19 mouse cellular contexts compared by ENCODE assay signal in genomic region chr6:72727826-72728225, GRCm38 (mm10).
A peak's percentile ranks its signal among the peaks of the same experiment; 100 is the strongest.
DNase-seq lines count a peak whose midpoint lies in the region; ATAC-seq and TF ChIP-seq lines count a peak whose summit lies in the region.
"Had no signal": no experiment of that assay in that cellular context is flagged by ENCODE, and none has a peak within 500 bp of the region (broad histone marks: within the 10 kb centered on the region; RNA-seq: fewer than 3 reads in every experiment).

No protein-coding gene starts in this region.

- peak overlapping the region; percentile 19; the same call in 1 of the 2 replicates for H3K27ac ChIP-seq in forebrain, embryonic 13.5 days
- H3K27ac ChIP-seq in hindbrain, embryonic 16.5 days (ENCODE audit: low read depth, low read length): peak overlapping the region; percentile 29; the same call in 1 of the 2 replicates
- 0 out of 2 replicates have a peak overlapping the region, but pooled peaks have one; percentile 19 for H3K27ac ChIP-seq in midbrain, postnatal 0 days (ENCODE audit: low read depth, low read length)
- no peak overlapping the region for H3K27ac ChIP-seq in thymus, adult 2 months (ENCODE audit: control insufficient read depth, insufficient read depth, low read length)
- H3K27ac ChIP-seq in limb, embryonic 10.5 days: no peak overlapping the region
- no peak overlapping the region for H3K27ac ChIP-seq in heart, embryonic 10.5 days
- H3K27ac ChIP-seq: gastrocnemius, adult 2 months; heart, embryonic 15.5 days; kidney, embryonic 15.5 days; limb, embryonic 15.5 days; stomach, postnatal 0 days had no signal

- no peaks in the 10 kb centered on the region for H3K36me3 ChIP-seq in forebrain, embryonic 13.5 days (ENCODE audit: poor library complexity, severe bottlenecking)
- H3K36me3 ChIP-seq in hindbrain, embryonic 16.5 days (ENCODE audit: control insufficient read depth, insufficient read depth, low read length): no peaks in the 10 kb centered on the region
- H3K36me3 ChIP-seq in midbrain, postnatal 0 days (ENCODE audit: insufficient read depth, low read length): no peaks in the 10 kb centered on the region
- H3K36me3 ChIP-seq in thymus, adult 2 months (ENCODE audit: control insufficient read depth, insufficient read depth, low read length): no peaks in the 10 kb centered on the region
- H3K36me3 ChIP-seq in limb, embryonic 10.5 days: peaks cover 3% of the 10 kb centered on the region
- peaks cover 3% of the 10 kb centered on the region; the same call in 1 of the 2 replicates for H3K36me3 ChIP-seq in heart, embryonic 10.5 days
- H3K36me3 ChIP-seq: heart, embryonic 15.5 days; kidney, embryonic 15.5 days; limb, embryonic 15.5 days had no signal

- 20% methylated on average over 6 of the region's 6 CpGs for WGBS in forebrain, embryonic 13.5 days
- 17% methylated on average over 6 of the region's 6 CpGs for WGBS in hindbrain, embryonic 16.5 days
- 16% methylated on average over 6 of the region's 6 CpGs for WGBS in midbrain, postnatal 0 days
- WGBS in thymus, adult 2 months: 84% methylated on average over 6 of the region's 6 CpGs
- 75% methylated on average over 6 of the region's 6 CpGs for WGBS in limb, embryonic 10.5 days
- WGBS in heart, embryonic 10.5 days: 76% methylated on average over 6 of the region's 6 CpGs

- H3K9ac ChIP-seq in forebrain, embryonic 13.5 days: peak overlapping the region; percentile 6; the same call in 1 of the 2 replicates
- no peak overlapping the region for H3K9ac ChIP-seq in hindbrain, embryonic 16.5 days (ENCODE audit: low read depth, low read length)
- no peak overlapping the region for H3K9ac ChIP-seq in midbrain, postnatal 0 days (replicated peaks; ENCODE audit: low read length, poor library complexity, severe bottlenecking)
- H3K9ac ChIP-seq: heart, embryonic 15.5 days; kidney, embryonic 15.5 days; limb, embryonic 15.5 days; liver, postnatal 0 days had no signal

- H3K9me3 ChIP-seq in forebrain, embryonic 13.5 days (replicated peaks): no peaks in the 10 kb centered on the region; the same call in 1 of the 2 replicates
- H3K9me3 ChIP-seq in hindbrain, embryonic 16.5 days (ENCODE audit: control insufficient read depth, low read length): no peaks in the 10 kb centered on the region
- H3K9me3 ChIP-seq in midbrain, postnatal 0 days (ENCODE audit: low read length): no peaks in the 10 kb centered on the region
- H3K9me3 ChIP-seq in limb, embryonic 10.5 days (replicated peaks): no peaks in the 10 kb centered on the region
- peaks cover 1% of the 10 kb centered on the region; the same call in 1 of the 2 replicates for H3K9me3 ChIP-seq in heart, embryonic 10.5 days
- H3K9me3 ChIP-seq: heart, embryonic 15.5 days; kidney, embryonic 15.5 days; limb, embryonic 15.5 days had no signal

- TF ChIP-seq POLR2A in thymus, adult 2 months (IDR thresholded peaks at IDR 0.05; ENCODE audit: control insufficient read depth, extremely low read depth, insufficient read depth, low read length, poor library complexity): no peak

- peak; percentile 52 for DNase-seq in embryo, embryonic 10.5 days (ENCODE audit: low spot score)
- DNase-seq in embryo, embryonic 9.5 days (ENCODE audit: extremely low spot score): no peak
- DNase-seq in midbrain, postnatal 0 days (ENCODE audit: low spot score): peak; percentile 65
- no peak for DNase-seq in thymus, adult 2 months
- DNase-seq in limb, embryonic 10.5 days (ENCODE audit: low spot score): no peak
- DNase-seq in heart, embryonic 10.5 days (ENCODE audit: low spot score): no peak
- DNase-seq: gastrocnemius, adult 2 months; heart, adult 11 months; liver, postnatal 0 days; thymus, postnatal 36 days had no signal

- H3K4me1 ChIP-seq in forebrain, embryonic 13.5 days: peaks cover 66% of the 10 kb centered on the region
- H3K4me1 ChIP-seq in hindbrain, embryonic 16.5 days (ENCODE audit: control insufficient read depth, insufficient read depth, low read depth, low read length): peaks cover 17% of the 10 kb centered on the region
- peaks cover 5% of the 10 kb centered on the region for H3K4me1 ChIP-seq in midbrain, postnatal 0 days (ENCODE audit: insufficient read depth, low read length)
- peaks cover 10% of the 10 kb centered on the region for H3K4me1 ChIP-seq in thymus, adult 2 months (replicated peaks; ENCODE audit: control insufficient read depth, insufficient read depth, low read length)
- H3K4me1 ChIP-seq in limb, embryonic 10.5 days: peaks cover 71% of the 10 kb centered on the region
- peaks cover 37% of the 10 kb centered on the region for H3K4me1 ChIP-seq in heart, embryonic 10.5 days

- no peaks in the 10 kb centered on the region for H3K27me3 ChIP-seq in forebrain, embryonic 13.5 days
- H3K27me3 ChIP-seq in hindbrain, embryonic 16.5 days (replicated peaks; ENCODE audit: control insufficient read depth, insufficient read depth, low read length): no peaks in the 10 kb centered on the region
- H3K27me3 ChIP-seq in midbrain, postnatal 0 days (ENCODE audit: insufficient read depth, low read length): no peaks in the 10 kb centered on the region
- H3K27me3 ChIP-seq in thymus, adult 2 months (ENCODE audit: control insufficient read depth, insufficient read depth, low read length): no peaks in the 10 kb centered on the region
- H3K27me3 ChIP-seq in limb, embryonic 10.5 days (ENCODE audit: low read depth, poor library complexity, severe bottlenecking): no peaks in the 10 kb centered on the region
- no peaks in the 10 kb centered on the region for H3K27me3 ChIP-seq in heart, embryonic 10.5 days (ENCODE audit: insufficient read depth, poor library complexity, severe bottlenecking)
- H3K27me3 ChIP-seq: CH12.LX; heart, embryonic 15.5 days; kidney, embryonic 15.5 days; limb, embryonic 15.5 days had no signal

- no peak overlapping the region for H3K4me2 ChIP-seq in forebrain, embryonic 13.5 days
- no peak overlapping the region for H3K4me2 ChIP-seq in hindbrain, embryonic 16.5 days (ENCODE audit: low read length)
- H3K4me2 ChIP-seq in midbrain, postnatal 0 days (ENCODE audit: low read depth, low read length, poor library complexity, severe bottlenecking): no peak overlapping the region
- H3K4me2 ChIP-seq: heart, embryonic 15.5 days; kidney, embryonic 15.5 days; limb, embryonic 15.5 days had no signal

- no peak for TF ChIP-seq CTCF in midbrain, postnatal 0 days (IDR thresholded peaks at IDR 0.05)
- TF ChIP-seq CTCF in thymus, adult 2 months (IDR thresholded peaks at IDR 0.05; ENCODE audit: borderline replicate concordance, control insufficient read depth, extremely low read depth, insufficient read depth, low read length, poor library complexity): no peak

- ATAC-seq in forebrain, embryonic 13.5 days: no peak
- no peak for ATAC-seq in hindbrain, embryonic 16.5 days
- ATAC-seq in midbrain, postnatal 0 days (ENCODE audit: low FRiP score): peak; percentile 36; the same call in 1 of the 2 replicates
- ATAC-seq: activated CD4-positive, CD25-positive, alpha-beta regulatory T cell, adult 4 months; inflammation-experienced regulatory T-cells, adult 6 months; liver, postnatal 0 days had no signal

- no peak overlapping the region for H3K4me3 ChIP-seq in forebrain, embryonic 13.5 days
- H3K4me3 ChIP-seq in hindbrain, embryonic 16.5 days (ENCODE audit: low read length): no peak overlapping the region
- H3K4me3 ChIP-seq in midbrain, postnatal 0 days (ENCODE audit: low read depth, low read length): no peak overlapping the region
- H3K4me3 ChIP-seq in thymus, adult 2 months (ENCODE audit: control insufficient read depth, insufficient read depth, low read length): no peak overlapping the region
- no peak overlapping the region for H3K4me3 ChIP-seq in limb, embryonic 10.5 days
- no peak overlapping the region for H3K4me3 ChIP-seq in heart, embryonic 10.5 days
- H3K4me3 ChIP-seq: gastrocnemius, adult 2 months; heart, embryonic 15.5 days; kidney, embryonic 15.5 days; limb, embryonic 15.5 days had no signal

Comparison
In these comparisons a context has a peak if more than half of its experiments do, and no peak if none do; other contexts are left out.
1. DNase-seq: peak in embryo, embryonic 10.5 days (single experiment) and midbrain, postnatal 0 days (single experiment); none in embryo, embryonic 9.5 days (single experiment), thymus, adult 2 months (single experiment), limb, embryonic 10.5 days (single experiment) and heart, embryonic 10.5 days (single experiment).
2. H3K27ac ChIP-seq: peak in forebrain, embryonic 13.5 days (single experiment), hindbrain, embryonic 16.5 days (single experiment) and midbrain, postnatal 0 days (single experiment); none in thymus, adult 2 months (single experiment), limb, embryonic 10.5 days (single experiment) and heart, embryonic 10.5 days (single experiment).